Mouse (Mus musculus) heart, embryonic 11.5 days (tissue): Measurements from ENCODE around the gene Actn1. TPM values are rescaled to one million over a fixed set of nuclear protein-coding genes. Genes with fewer than 3 reads are reported as not detected.
"Not testable (repeated sequence)": the region's sequence is repeated elsewhere in the genome, so short reads cannot be mapped to it uniquely, and the experiment has no call there.

Experiments
- ATAC-seq: fragments of 200-750 bp; cut with Nextera tagmentation; replicated peaks from 2 replicates; pipeline ENCODE4 v1.8.0; 2017; ENCODE audit warnings: moderate library complexity; ENCODE audit not compliant: insufficient number of reproducible peaks, low FRiP score, low TSS enrichment
- H3K27ac ChIP-seq: fragments of 300-500 bp; sonication (generic); 2 replicates; pipeline ENCODE4 v1.5.1; 2014; ENCODE audit warnings: mild to moderate bottlenecking, low read depth, low read length
- H3K27me3 ChIP-seq: fragments of 300-500 bp; sonication (generic); 2 replicates; pipeline ENCODE4 v1.6.1; 2014; ENCODE audit warnings: mild to moderate bottlenecking, low read length, mixed read lengths; ENCODE audit not compliant: control insufficient read depth, insufficient read depth
- H3K36me3 ChIP-seq: fragments of 300-500 bp; sonication (generic); 2 replicates; pipeline ENCODE4 v1.6.1; 2014; ENCODE audit warnings: mild to moderate bottlenecking, low read length, moderate library complexity, mixed read lengths; ENCODE audit not compliant: control insufficient read depth, insufficient read depth
- H3K4me1 ChIP-seq: fragments of 300-500 bp; sonication (generic); 2 replicates; pipeline ENCODE4 v1.6.1; 2014; ENCODE audit warnings: low read length; ENCODE audit not compliant: control insufficient read depth, insufficient read depth
- H3K4me2 ChIP-seq: fragments of 300-500 bp; sonication (generic); 2 replicates; pipeline ENCODE4 v1.6.1; 2014; ENCODE audit warnings: mild to moderate bottlenecking, moderate library complexity
- H3K4me3 ChIP-seq: fragments of 300-500 bp; sonication (generic); 2 replicates; pipeline ENCODE4 v1.5.1; 2014; ENCODE audit warnings: low read depth, low read length
- H3K9ac ChIP-seq: fragments of 300-500 bp; sonication (generic); 2 replicates; pipeline ENCODE4 v1.6.1; 2014; ENCODE audit warnings: mild to moderate bottlenecking, low read depth, low read length, moderate library complexity
- H3K9me3 ChIP-seq: fragments of 300-500 bp; sonication (generic); replicated peaks from 2 replicates; pipeline ENCODE4 v1.6.1; 2016; ENCODE audit warnings: low read length; ENCODE audit not compliant: control insufficient read depth
- WGBS: fragments of 180-500 bp; shearing (Covaris S2); extraction: QIAGEN DNeasy Blood & Tissue Kit; methylation state at CpG from one replicate; pipeline ENCODE4 v1.1.7; 2014; ENCODE audit not compliant: insufficient replicate concordance; 5-methylcytosine and 5-hydroxymethylcytosine counted together
- polyA plus RNA-seq: library from polyadenylated mRNA; unstranded; fragments of >200 nt; fragmentation: Nextera tagmentation; extraction: Ambion mirVana; gene quantifications from 2 replicates; pipeline ENCODE4 v1.2.1, GENCODE M21; 2014

The Actn1 gene
- polyA plus RNA-seq, 1 experiment from 2014 or later = 53.2 TPM

DNA sequence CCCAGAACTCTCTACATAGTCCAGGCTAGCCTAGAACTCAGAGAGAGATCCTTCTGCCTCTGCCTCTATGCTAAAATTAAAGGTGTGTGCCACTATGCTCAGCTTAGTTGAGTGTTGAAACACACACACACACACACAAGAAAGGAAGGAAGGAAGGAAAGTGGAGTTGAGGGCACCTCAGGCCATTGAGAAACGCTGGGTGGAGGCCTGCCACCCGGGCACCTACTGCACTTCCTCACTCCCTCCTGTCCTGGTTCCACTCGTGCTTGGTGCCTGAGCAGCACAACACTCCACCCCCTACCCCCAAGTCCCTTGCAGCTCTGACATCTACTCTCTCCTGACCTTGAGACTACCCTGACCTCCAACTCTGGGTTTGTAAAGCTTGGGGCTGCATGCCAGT lies 29.6 kb upstream of the Actn1 start:
- Histone ChIP-seq H3K36me3 (no peaks in the 10 kb centered on the region), H3K9me3 (no peaks in the 10 kb centered on the region), H3K4me2 (no peak overlapping the region), H3K27me3 (no peaks in the 10 kb centered on the region), H3K27ac (no peak overlapping the region), H3K4me3 (no peak overlapping the region), H3K9ac (no peak overlapping the region), H3K4me1 (peaks cover 25% of the 10 kb centered on the region)
- no peak for ATAC-seq
- 64% methylated on average over 3 of the region's 3 CpGs for WGBS

DNA sequence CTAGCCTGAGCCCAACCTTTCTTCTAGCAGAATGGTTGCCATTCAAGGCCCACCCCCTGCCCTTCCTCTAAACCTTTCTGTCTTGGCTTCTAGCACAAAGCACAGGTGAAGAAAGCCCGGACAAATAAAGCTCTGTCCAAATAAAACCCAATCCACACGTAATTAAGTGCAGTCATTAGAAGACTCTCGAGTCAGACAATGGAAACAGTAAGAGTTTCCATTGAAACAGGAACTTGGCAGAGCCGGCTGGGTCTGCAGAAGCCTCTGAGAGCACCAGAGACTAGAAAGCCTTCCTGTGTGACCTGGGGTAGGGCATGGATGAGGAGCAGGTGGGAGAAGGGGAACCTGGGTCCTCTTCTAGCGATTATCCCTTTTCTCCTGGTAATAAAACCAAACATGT lies 25.7 kb upstream of the Actn1 start:
- no peak for ATAC-seq
- no peaks in the 10 kb centered on the region for H3K9me3 ChIP-seq
- no peak overlapping the region for H3K27ac ChIP-seq
- H3K36me3 ChIP-seq = no peaks in the 10 kb centered on the region
- no peak overlapping the region for H3K9ac ChIP-seq
- 65% methylated on average over 5 of the region's 5 CpGs for WGBS
- H3K4me2 ChIP-seq = no peak overlapping the region
- H3K4me3 ChIP-seq = no peak overlapping the region
- H3K4me1 ChIP-seq = peaks cover 14% of the 10 kb centered on the region
- H3K27me3 ChIP-seq = no peaks in the 10 kb centered on the region

DNA sequence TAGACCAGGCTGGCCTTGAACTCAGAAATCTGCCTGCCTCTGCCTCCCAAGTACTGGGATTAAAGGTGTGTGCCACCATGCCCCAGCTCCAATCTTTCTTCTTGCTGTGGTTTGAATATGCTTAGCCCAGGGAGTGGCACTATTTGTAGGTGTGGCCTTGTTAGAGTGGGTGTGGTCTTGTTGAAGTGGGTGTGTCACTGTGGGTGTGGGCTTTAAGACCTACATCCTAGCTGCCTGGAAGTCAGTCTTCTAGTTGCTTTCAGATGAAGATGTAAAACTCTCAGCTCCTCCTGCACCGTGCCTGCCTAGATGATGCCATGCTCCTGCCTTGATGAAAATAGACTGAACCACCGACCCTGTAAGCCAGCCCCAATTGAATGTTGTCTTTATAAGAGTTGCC lies 24.1 kb upstream of the Actn1 start:
- H3K4me2 ChIP-seq, H3K27ac ChIP-seq, H3K9ac ChIP-seq, ATAC-seq, H3K9me3 ChIP-seq, H3K27me3 ChIP-seq, H3K4me1 ChIP-seq, H3K36me3 ChIP-seq, H3K4me3 ChIP-seq: not testable (repeated sequence)
- WGBS = 87% methylated on average over 2 of the region's 2 CpGs

DNA sequence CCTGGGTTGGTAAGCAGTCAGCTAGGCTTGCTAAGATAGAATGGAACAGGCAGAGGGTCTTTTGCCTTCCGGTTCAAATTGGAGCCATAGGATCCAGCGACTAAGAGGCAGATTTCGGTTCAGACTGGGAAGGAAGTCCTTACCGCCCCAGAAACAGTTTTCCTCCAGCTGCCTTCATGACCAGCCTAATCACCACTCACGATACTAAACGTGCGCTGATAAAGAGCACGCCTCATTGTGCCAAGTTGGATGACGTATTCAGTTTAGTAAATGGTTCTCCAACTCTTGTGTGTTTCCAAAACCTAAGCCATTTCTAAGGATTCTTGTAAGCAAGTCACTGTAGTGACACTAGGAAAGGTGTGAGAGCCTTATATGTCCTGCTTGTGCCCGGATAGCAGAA lies 18.7 kb upstream of the Actn1 start:
- Histone ChIP-seq H3K36me3 (no peaks in the 10 kb centered on the region), H3K27ac (no peak overlapping the region), H3K9me3 (no peaks in the 10 kb centered on the region), H3K27me3 (no peaks in the 10 kb centered on the region), H3K4me3 (no peak overlapping the region), H3K4me2 (no peak overlapping the region), H3K9ac (no peak overlapping the region), H3K4me1 (peaks cover 5% of the 10 kb centered on the region; the same call in 1 of the 2 replicates)
- WGBS = 56% methylated on average over 10 of the region's 10 CpGs
- no peak for ATAC-seq

DNA sequence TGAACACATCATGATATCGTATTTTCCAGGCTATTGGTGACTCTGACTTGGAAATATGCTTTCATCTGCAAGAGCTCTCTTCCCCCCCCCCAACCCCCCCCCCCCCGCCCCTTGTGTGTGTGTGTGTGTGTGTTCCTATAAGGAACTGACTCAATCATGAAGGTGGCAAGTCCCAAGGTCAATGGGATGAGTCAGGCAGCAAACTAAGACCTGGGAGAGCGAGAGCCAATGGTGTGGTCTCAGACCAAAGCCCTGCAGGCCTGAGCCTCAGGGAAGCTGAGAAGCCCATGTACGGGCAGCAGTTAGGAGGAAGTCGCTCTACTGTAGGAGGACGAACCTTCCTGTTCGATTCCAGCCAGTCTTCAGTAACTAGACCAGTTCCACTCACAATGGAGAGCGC lies 17.3 kb upstream of the Actn1 start:
- no peak overlapping the region for H3K27ac ChIP-seq
- no peaks in the 10 kb centered on the region for H3K9me3 ChIP-seq
- 72% methylated on average over 8 of the region's 8 CpGs for WGBS
- ATAC-seq = no peak
- H3K4me1 ChIP-seq = peaks cover 11% of the 10 kb centered on the region
- no peaks in the 10 kb centered on the region for H3K27me3 ChIP-seq
- H3K9ac ChIP-seq = no peak overlapping the region
- H3K36me3 ChIP-seq = no peaks in the 10 kb centered on the region
- H3K4me2 ChIP-seq = no peak overlapping the region
- no peak overlapping the region for H3K4me3 ChIP-seq

DNA sequence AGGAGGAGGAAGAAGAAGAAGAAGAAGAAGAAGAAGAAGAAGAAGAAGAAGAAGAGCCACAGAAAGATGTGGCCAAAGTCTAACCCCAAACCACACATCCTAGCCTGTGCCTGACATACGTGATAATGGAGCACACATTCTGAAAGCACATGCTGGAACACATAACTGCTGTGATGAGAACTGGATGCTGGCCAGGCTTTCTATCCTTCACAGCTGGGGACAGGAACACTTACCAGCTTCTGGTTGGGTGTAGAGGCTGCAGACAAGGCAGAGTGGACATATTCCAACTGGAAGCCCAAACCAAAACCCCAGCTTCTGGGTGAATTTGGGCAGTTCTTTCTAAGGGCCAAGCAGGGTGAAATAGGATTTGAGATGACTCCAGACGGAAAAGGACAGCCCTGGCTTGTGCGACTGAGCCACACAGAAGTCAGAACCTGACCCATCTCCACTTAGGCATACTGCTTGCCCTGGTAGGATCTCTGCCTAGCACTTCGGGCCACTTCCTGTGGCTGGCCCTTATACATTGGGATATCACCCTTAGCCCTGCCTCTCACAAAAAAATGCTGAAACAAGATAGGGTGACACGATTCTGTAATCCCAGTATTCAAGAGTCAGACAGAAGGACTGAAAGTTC lies 15.1 kb upstream of the Actn1 start:
- no peak for ATAC-seq
- no peaks in the 10 kb centered on the region for H3K9me3 ChIP-seq
- H3K4me2 ChIP-seq = no peak overlapping the region
- no peak overlapping the region for H3K27ac ChIP-seq
- H3K36me3 ChIP-seq = no peaks in the 10 kb centered on the region
- H3K4me3 ChIP-seq = no peak overlapping the region
- no peak overlapping the region for H3K9ac ChIP-seq
- peaks cover 20% of the 10 kb centered on the region for H3K4me1 ChIP-seq
- WGBS = 75% methylated on average over 5 of the region's 5 CpGs
- H3K27me3 ChIP-seq = no peaks in the 10 kb centered on the region

DNA sequence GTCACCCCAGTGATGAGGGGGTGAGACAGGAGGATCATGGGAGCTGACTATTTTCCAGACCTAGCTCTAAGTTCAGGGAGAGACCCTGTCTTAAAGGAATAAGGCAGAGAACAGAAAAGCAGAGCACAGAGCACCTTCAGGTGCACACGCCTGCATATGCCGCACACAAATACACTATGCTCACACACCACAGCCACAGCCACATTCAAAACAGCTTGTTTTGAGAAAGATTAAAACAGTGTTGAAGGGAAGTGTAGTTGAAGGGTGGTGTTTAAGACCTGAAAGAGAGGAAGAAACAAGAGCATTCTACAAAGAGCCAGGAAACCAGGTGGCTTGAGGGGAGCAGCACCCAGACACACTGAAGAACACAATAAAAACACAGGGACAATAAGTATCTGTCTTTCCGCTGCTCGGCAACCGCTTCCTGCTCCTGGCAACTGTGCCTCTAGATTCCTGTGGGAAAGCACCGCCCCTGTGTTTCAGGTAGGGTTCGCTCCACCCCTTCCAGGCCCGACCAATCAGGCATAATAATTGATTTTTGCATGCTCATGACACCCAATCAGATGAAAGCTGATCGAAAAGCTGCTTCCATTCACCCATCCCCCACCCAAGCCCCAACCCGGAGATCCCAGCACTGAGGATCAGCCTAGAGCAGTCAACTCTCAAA lies 13.0 kb upstream of the Actn1 start:
- Histone ChIP-seq H3K27me3 (no peaks in the 10 kb centered on the region), H3K9ac (no peak overlapping the region), H3K9me3 (no peaks in the 10 kb centered on the region), H3K4me2 (peak overlapping the region; percentile 18; the same call in 1 of the 2 replicates), H3K4me3 (no peak overlapping the region), H3K27ac (no peak overlapping the region), H3K36me3 (no peaks in the 10 kb centered on the region), H3K4me1 (peaks cover 22% of the 10 kb centered on the region)
- WGBS = 20% methylated on average over 10 of the region's 10 CpGs
- no peak for ATAC-seq

DNA sequence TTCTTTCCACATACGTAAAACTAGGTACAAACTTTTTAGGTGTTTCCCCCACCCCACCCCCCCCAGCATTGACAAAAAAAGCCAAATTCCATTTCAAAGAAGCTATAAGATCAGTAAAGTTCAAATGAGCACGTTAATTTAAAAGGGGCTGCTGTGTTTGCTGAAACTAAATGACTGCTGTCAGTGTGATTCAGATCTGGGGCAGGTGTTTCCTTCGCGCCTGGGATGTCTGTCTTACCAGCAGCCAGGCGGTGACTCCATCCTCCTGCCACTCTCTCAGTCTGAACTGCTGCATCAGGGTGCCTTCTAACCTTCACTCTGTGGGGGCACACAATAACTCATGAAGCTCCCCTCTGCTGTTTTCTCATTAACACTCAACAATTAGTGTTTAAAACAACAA lies 11.6 kb upstream of the Actn1 start:
- H3K4me2 ChIP-seq = no peak overlapping the region
- no peak overlapping the region for H3K9ac ChIP-seq
- no peak overlapping the region for H3K4me3 ChIP-seq
- peaks cover 22% of the 10 kb centered on the region for H3K4me1 ChIP-seq
- no peak for ATAC-seq
- H3K9me3 ChIP-seq = no peaks in the 10 kb centered on the region
- H3K36me3 ChIP-seq = no peaks in the 10 kb centered on the region
- 33% methylated on average over 5 of the region's 5 CpGs for WGBS
- no peak overlapping the region for H3K27ac ChIP-seq
- no peaks in the 10 kb centered on the region for H3K27me3 ChIP-seq

DNA sequence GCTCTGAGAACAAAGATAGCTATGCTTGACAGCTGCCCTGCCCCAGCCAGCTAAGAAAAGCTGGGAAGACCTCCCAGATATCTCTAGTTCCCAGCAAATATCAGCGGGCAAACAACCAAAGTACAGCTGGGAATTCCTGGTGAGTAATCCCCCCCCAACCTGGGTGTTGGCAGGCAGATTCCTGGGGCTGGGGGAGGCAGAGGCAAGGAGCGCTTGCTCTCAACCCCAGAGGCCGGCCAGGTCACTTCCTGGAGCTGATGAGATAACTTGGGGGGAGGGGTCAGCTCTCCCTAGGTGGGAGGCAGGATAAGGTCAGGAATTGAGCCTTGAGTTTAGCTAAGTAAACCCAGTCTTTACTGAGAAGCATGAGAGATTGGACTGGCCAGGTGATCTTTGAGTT lies 10.8 kb upstream of the Actn1 start:
- H3K27ac ChIP-seq = peak overlapping the region; percentile 82
- peak overlapping the region; percentile 37 for H3K4me2 ChIP-seq
- no peaks in the 10 kb centered on the region for H3K27me3 ChIP-seq
- no peaks in the 10 kb centered on the region for H3K9me3 ChIP-seq
- 3% methylated on average over 3 of the region's 3 CpGs for WGBS
- H3K36me3 ChIP-seq = no peaks in the 10 kb centered on the region
- no peak overlapping the region for H3K9ac ChIP-seq
- peaks cover 22% of the 10 kb centered on the region for H3K4me1 ChIP-seq
- ATAC-seq = peak; percentile 61; the same call in 1 of the 2 replicates
- H3K4me3 ChIP-seq = no peak overlapping the region; the same call in 1 of the 2 replicates
